Mouse (Mus musculus): Measurements from ENCODE around the gene Myh7. TPM values are rescaled to one million over a fixed set of nuclear protein-coding genes. Genes with fewer than 3 reads are reported as not detected.

The Myh7 gene
- polyA plus RNA-seq, 1 experiment, result 7.1 TPM

DNA sequence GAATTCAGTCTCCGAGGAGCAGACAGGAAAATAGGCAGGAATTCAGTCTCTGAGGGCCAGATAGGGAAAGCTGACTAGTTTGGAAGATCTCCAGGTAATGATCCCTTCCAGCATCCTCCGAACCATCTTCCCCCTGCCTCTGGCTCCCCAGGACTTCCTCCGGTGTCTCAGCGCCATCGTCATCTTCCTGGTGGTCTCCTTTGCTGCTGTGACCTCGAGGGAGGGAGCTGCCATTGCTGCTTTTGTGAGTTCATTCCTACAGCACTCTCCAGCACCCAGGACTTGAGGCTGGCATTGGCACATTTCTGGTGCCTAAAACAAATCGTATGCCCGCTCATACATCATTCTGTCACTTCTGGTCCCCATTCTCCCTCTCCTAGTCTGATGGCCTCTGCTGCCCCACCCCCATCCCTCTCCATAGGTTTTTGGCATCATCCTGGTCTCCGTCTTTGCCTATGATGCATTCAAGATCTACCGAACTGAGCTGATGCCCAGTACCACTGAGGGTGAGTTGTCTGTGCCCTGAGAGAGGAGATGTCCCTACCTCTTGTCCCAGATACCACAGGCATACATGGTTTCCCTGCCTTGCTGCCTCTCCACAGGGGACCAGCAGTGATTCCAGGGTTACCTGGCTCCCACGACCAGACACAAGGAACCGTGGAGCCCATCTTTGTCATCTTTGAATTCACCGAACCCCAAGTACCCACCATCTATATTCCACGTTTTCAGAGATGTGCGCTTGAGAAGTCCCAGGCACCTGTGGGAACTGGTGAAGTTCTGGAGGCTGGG, 55.8 kb downstream of the Myh7 start:
- no peak for DNase-seq (ENCODE audit: low read depth)
- TF ChIP-seq POLR2A (IDR thresholded peaks at IDR 0.05; ENCODE audit: borderline replicate concordance, extremely low read depth, insufficient read depth, insufficient read length, poor library complexity, severe bottlenecking) (no peak), CTCF (IDR thresholded peaks at IDR 0.05; ENCODE audit: borderline replicate concordance, extremely low read depth, insufficient read depth, insufficient read length) (no peak)

DNA sequence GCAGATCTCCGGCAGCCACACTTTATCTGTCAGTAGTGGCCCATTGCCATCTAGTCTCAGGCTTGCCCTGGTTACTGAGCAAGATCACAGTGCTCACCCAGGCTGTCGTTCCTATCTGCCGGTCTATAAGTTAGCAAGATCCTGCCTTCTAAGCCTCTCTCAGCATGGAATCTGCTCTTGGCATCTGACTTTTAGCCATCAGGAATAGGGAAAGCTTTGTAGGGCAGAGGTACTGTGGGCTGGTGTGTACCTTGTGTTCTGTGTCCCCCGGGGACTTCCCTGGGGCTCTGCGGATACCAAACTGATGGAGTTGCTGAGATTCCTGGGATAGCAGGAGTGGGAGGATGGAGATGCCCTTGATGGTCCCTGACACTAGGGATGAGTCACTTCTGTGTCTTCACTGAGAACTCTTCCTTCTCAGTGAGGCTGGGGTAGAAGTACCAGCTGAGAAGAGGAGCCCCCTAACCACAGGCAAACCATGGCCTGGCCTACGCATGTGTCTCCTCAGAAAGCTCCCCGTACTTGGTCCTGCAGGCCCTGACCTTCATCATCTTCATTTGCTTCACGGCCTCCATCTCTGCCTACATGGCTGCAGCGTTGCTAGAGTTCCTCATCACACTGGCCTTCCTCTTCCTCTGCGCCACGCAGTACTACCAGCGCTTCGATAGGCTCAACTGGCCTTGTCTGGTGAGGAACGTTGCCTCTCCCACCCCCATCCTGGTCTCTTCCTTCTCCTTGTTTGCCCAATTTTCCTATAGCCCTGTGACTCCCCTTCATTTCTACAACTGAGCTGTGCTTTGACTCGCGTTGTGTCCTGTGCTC, 56.9 kb downstream of the Myh7 start:
- no peak for DNase-seq (ENCODE audit: low read depth)
- no peak for TF ChIP-seq CTCF (IDR thresholded peaks at IDR 0.05; ENCODE audit: borderline replicate concordance, extremely low read depth, insufficient read depth, insufficient read length)
- TF ChIP-seq POLR2A (IDR thresholded peaks at IDR 0.05; ENCODE audit: borderline replicate concordance, extremely low read depth, insufficient read depth, insufficient read length, poor library complexity, severe bottlenecking), result no peak

DNA sequence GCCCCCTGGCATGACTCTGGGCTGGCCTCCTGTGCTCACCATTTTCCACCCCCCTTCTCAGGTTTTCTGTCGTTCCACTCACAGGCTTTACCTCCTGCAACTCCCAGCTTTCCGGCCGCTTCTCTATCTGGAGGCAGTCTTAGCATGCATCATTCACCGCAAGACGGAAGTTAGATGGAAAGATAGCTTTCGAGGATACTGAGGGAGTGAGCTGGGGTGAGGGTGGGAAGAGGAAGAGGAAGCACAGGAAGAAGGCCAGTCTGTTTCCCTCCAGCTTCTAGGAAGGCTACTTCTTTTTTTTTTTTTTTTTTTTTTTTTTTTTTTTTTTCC, 57.6 kb downstream of the Myh7 start:
- TF ChIP-seq CTCF (IDR thresholded peaks at IDR 0.05; ENCODE audit: borderline replicate concordance, extremely low read depth, insufficient read depth, insufficient read length) (no peak), POLR2A (IDR thresholded peaks at IDR 0.05; ENCODE audit: borderline replicate concordance, extremely low read depth, insufficient read depth, insufficient read length, poor library complexity, severe bottlenecking) (no peak)

DNA sequence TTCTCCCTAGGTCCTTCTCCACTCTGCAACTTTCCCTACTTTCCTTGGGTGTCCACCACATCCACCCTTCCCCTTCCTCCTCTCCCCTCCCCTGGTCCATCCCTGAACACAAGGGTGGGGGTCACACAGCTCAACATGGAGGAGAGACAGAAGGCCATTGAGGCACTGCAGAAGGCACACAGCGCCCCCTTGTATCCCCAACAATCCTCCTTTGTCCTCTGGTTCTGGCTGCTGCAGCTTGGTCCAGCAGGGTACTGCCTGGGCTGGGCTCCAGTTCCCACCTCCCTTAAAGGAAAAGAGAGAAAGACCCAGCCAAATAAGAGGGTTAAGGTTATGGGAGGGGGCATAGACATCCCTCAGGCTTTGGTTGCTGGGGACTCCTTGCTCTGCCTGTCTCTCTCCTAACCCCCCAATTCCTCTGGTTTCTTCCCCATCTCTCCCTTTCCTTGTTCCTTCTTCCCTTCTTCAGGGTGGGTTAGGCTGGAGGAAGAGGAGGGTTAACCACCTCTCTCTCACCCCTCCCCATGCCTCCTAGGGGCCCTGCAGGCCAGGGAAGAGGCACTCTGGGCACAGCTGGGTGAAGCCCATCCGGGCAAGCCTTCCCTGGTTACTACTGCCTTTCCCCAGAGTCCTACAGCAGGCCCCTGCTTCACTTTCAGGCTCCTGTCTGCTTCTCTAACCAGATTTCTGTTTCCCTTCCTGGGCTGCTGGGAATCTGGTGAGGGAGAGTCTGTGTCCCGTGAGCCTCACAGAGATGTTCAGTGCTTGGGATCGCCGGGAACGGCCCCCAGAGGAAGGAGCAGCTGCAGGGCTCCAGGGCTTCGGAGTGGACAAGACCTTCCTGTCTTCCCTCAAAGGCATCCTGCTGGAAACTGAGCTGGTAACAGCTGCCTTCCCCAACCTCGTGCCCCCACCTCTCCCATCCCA, 58.3 kb downstream of the Myh7 start, which contains the start of gene Cmtm5:
Cmtm5 (plus strand) TSS at position 358 of the 927 bp plus-strand sequence.
- no peak for TF ChIP-seq POLR2A (IDR thresholded peaks at IDR 0.05; ENCODE audit: borderline replicate concordance, extremely low read depth, insufficient read depth, insufficient read length, poor library complexity, severe bottlenecking)
- no peak for TF ChIP-seq CTCF (IDR thresholded peaks at IDR 0.05; ENCODE audit: borderline replicate concordance, extremely low read depth, insufficient read depth, insufficient read length)
- peak; percentile 77 for DNase-seq (ENCODE audit: low read depth)

More for the DNA sequence above, 57.6 kb downstream of the Myh7 start:
- no peak for DNase-seq (ENCODE audit: low read depth)

DNA sequence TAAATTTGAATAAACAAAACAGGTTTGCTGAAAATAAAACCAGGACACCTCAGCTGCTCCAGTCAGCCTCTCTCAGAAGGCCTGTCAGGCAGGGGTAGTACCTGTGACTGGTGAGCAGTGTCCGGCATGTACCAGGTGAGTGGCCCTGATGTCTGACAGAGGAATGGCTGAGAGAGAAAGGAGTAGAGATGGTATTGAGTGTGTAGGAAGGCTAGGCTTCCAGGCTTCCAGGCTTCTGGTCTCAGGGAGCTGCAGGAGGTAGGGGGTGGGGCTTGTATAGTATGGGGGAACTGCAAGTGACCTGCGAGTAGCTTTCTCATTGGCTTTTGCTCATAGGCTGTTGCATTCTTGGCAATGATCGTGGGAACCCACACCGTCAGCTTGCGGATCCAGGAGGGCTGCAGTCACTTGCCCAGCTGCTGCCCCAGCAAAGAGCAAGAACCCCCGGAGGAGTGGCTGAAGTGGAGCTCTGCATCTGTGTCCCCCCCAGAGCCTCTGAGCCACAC, 61.7 kb downstream of the Myh7 start, which contains the start of gene Il25:
Il25 (plus strand) TSS at position 51 of the 506 bp plus-strand sequence.
- peak; percentile 65 for DNase-seq (ENCODE audit: low read depth)
- TF ChIP-seq CTCF (IDR thresholded peaks at IDR 0.05; ENCODE audit: borderline replicate concordance, extremely low read depth, insufficient read depth, insufficient read length), result no peak
- TF ChIP-seq POLR2A (IDR thresholded peaks at IDR 0.05; ENCODE audit: borderline replicate concordance, extremely low read depth, insufficient read depth, insufficient read length, poor library complexity, severe bottlenecking), result no peak

DNA sequence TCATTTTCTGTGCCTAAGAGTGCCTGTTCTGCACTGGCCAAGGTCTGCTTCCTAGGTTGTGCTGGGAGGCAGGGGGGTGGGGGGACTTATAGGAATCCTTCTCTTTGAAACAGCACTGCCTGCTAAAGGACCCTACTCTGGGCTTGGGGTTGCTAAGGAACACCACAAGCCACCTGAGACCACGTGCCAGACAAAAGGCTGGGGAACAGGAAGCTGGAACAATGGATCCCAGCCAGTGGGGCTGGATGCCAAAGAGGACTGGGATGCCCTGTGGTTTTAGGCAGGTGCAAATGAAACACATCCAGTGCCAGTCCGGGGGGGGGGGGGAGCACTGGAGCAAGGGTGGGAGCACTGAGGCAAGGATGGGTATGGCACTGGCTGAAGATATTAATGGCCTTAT, 64.0 kb downstream of the Myh7 start:
- TF ChIP-seq POLR2A (IDR thresholded peaks at IDR 0.05; ENCODE audit: borderline replicate concordance, extremely low read depth, insufficient read depth, insufficient read length, poor library complexity, severe bottlenecking) (no peak), CTCF (IDR thresholded peaks at IDR 0.05; ENCODE audit: borderline replicate concordance, extremely low read depth, insufficient read depth, insufficient read length) (no peak)
- DNase-seq (ENCODE audit: low read depth), result peak; percentile 70

DNA sequence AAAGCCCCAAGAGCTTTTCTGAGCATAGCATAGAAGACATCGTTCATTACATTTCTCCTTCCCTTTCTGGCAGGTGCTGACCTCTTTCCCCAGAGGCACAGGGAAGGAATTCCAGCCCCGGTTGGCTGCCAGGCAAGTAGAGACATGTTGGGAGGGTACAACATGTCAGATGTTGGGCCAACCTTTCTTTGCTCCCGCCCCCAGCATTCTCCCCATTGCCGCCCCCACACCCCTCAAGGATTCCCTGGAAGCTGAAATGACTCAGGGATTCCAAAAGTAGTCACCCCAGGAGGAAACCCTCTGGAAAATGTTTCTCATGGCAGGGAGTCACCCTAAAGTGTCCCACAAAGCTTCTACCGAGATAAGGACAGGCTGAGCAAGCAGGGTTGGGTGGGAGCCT, 64.6 kb downstream of the Myh7 start:
- TF ChIP-seq POLR2A (IDR thresholded peaks at IDR 0.05; ENCODE audit: borderline replicate concordance, extremely low read depth, insufficient read depth, insufficient read length, poor library complexity, severe bottlenecking), result no peak
- TF ChIP-seq CTCF (IDR thresholded peaks at IDR 0.05; ENCODE audit: borderline replicate concordance, extremely low read depth, insufficient read depth, insufficient read length), result no peak
- no peak for DNase-seq (ENCODE audit: low read depth)

DNA sequence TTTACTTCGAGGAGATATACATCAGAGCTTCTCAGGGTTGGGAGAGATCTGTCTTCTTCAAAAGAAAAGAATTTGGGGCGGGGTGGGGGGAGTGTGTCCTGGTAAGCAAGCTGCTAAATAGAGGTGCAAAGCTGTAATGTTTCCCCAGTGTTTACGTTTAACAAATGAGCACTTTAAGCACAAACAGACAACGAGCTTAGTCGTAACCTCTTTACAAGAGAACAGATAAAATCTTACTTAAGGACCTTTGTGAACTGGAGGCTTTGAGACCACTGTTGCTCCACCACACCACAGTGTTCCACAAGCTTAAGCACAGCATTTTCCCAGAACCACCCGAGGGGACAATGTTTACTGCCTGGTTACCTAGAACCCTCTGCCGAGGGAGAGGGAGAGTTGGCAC, 67.1 kb downstream of the Myh7 start:
- TF ChIP-seq POLR2A (IDR thresholded peaks at IDR 0.05; ENCODE audit: borderline replicate concordance, extremely low read depth, insufficient read depth, insufficient read length, poor library complexity, severe bottlenecking) (no peak), CTCF (IDR thresholded peaks at IDR 0.05; ENCODE audit: borderline replicate concordance, extremely low read depth, insufficient read depth, insufficient read length) (no peak)
- DNase-seq (ENCODE audit: low read depth), result no peak

DNA sequence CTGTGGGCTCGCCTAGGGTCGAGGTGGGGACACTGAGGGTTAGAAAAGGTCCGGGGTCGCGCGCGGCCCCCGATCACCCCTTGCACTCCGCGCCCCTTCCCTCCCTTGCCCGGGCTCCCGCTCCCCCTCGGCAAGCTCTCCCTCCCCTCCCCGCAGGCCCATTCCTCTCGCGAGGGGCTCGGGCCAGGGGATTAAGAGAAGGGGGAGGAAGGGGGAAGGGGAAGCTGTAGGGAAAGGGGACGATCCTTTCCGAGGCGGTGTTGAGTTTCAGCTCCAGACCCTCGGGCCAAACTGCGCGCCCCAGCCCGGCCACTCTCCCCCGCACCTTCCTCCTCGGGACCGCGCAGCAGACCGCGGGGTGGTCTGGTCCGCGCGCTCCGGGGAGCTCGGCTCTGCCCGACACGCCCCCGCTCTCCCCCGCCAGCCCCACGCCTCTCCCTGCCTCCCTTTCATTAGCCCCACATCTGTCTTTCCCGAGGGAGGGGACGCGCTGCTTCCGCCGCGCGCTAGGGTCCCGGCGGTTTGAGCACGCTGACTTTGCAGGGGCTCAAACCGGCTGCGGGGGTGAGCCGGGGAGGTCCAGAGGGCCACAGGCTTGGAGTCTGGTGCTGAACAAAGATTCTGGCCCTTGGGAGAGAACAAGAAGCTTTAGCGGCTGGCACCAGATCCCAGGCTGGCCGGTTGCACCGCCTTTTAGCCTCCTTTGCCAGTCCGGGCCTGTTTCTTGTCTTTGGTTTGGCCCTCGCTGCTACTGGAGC, 67.8 kb downstream of the Myh7 start:
- DNase-seq (ENCODE audit: low read depth), result peak; percentile 92
- TF ChIP-seq CTCF (IDR thresholded peaks at IDR 0.05; ENCODE audit: borderline replicate concordance, extremely low read depth, insufficient read depth, insufficient read length) (no peak), POLR2A (IDR thresholded peaks at IDR 0.05; ENCODE audit: borderline replicate concordance, extremely low read depth, insufficient read depth, insufficient read length, poor library complexity, severe bottlenecking) (peak; percentile 50; the same call in 1 of the 2 replicates)
